Mouse (Mus musculus) bone marrow macrophage, adult 2 months (primary cell): ENCODE data around the gene Slc16a1. TPM values are rescaled to one million over a fixed set of nuclear protein-coding genes. Genes with fewer than 3 reads are reported as not detected.
A peak's percentile ranks its signal among the peaks of the same experiment; 100 is the strongest.

ENCODE experiments used
- H3K27ac ChIP-seq: 2 replicates; pipeline ENCODE4 v1.5.1; 2012; ENCODE audit warnings: low read depth, low read length; ENCODE audit not compliant: insufficient read depth
- H3K4me1 ChIP-seq: 2 replicates; pipeline ENCODE4 v1.6.1; 2012; ENCODE audit warnings: low read length; ENCODE audit not compliant: control insufficient read depth, insufficient read depth
- H3K4me3 ChIP-seq: 2 replicates; pipeline ENCODE4 v1.5.1; 2012; ENCODE audit warnings: mild to moderate bottlenecking, low read length, moderate library complexity; ENCODE audit not compliant: insufficient read depth
- CTCF ChIP-seq: IDR thresholded peaks from 2 replicates; pipeline ENCODE4 v1.5.1; 2012; ENCODE audit warnings: low read depth, mild to moderate bottlenecking, low read length, moderate library complexity
- POLR2A ChIP-seq: IDR thresholded peaks from 2 replicates; pipeline ENCODE4 v1.6.1; 2012; ENCODE audit warnings: mild to moderate bottlenecking, low read depth, low read length, borderline replicate concordance
- polyA plus RNA-seq: library from polyadenylated mRNA; stranded (reverse); fragments of >200 nt; gene quantifications from 2 replicates; pipeline ENCODE4 v1.2.4, GENCODE M21; 2012; ENCODE audit not compliant: missing spikeins, insufficient read depth, insufficient read length

Gene Slc16a1
- polyA plus RNA-seq, result 2.9 and 3.5 TPM in 2 replicates

DNA sequence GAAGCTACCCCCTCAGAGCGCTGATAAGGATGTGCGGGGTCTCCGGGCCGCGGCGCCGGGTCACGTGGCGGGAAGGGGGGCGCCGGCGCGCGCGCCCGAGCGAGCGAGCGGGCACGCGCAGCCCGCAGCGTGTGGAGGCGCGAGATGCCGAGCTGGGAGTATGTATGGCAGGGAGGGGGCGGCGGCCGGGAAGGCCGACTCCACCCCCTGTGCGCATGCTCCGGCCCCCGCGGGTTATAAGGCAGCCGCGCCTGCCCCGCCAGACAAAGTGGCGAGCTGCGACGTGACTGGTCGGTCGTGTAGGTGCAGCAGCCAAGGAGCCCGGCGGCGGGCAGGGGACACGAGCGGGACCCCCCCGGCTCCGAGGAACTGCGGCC is at the start of gene Slc16a1:
TSS of gene Slc16a1 (plus strand) at position 266 of the 377 bp plus-strand sequence.
- peak within 1 kb of the TSS; percentile 83 for H3K27ac ChIP-seq
- H3K4me1 ChIP-seq, result peaks cover 15% of the 10 kb centered on the region
- H3K4me3 ChIP-seq, result peak within 1 kb of the TSS; percentile 90
- TF ChIP-seq POLR2A, result no peak; the same call in 1 of the 2 replicates
- no peak for TF ChIP-seq CTCF

DNA sequence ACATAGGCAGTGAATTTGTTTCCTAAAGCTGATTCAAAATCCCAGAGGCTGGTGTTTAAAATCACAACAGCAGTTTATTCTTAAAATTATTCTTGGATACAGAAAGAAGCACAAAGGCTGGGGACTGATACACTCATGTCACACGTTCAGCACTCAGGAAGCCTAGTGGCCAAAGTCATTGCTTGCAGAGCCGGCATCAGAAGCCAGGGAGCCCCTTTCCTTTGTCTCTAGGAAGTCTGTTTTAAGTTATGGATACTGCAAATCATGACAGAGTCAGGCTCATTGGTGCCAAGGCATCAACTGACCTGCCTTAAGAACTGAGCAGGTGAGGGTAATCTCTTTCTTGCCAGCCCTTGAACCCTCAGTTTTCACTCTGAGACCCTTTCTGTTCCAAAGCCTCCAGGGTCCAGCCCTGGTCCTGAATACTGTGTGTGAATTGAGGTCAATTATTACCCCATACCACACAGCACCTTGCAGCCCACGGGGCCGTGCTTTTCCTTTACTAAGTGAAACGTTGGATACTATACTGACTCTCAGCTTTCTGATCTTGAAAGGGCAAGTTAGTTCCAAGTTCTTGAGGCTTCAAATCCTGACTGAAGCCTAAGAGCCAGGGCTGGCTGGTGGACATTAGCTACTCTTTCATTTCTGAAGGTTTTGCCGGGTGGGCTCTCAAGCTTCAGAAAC is 41.9 kb upstream of the Slc16a1 start:
- Histone ChIP-seq H3K4me3 (no peak overlapping the region), H3K4me1 (no peaks in the 10 kb centered on the region), H3K27ac (no peak overlapping the region)
- TF ChIP-seq POLR2A (no peak), CTCF (no peak)

DNA sequence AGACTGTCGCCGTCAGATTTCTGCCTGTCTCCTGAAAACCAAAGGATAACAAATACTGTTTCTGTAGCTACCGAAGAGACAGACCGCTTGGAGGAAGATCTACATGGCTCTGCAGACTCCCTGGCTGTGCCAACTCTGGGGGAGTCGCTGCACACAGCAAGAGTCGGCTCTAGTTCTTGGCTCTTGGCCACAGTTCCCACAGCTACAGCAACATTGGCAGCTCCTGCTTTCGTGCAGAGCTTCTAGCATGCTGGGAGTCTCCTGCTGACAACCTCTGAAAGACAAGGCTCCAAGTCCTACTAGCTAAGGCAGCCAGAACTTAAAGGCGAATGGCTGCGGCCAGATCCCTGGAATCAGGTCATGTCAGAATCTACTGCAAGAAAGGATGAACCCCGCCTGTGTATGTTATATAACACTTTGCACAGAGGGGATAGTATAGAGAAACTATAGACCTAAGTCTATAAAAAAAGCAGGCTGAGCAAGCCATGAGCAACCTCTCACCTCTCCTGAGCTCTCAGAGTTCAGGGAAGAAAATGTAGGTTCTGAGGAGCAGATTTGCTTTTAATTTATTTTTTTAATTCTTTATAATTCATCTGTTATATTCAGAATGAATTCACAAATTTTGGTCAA is 41.2 kb upstream of the Slc16a1 start:
- no peak overlapping the region for H3K27ac ChIP-seq
- no peak for TF ChIP-seq POLR2A
- no peak for TF ChIP-seq CTCF
- H3K4me3 ChIP-seq, result no peak overlapping the region
- no peaks in the 10 kb centered on the region for H3K4me1 ChIP-seq

DNA sequence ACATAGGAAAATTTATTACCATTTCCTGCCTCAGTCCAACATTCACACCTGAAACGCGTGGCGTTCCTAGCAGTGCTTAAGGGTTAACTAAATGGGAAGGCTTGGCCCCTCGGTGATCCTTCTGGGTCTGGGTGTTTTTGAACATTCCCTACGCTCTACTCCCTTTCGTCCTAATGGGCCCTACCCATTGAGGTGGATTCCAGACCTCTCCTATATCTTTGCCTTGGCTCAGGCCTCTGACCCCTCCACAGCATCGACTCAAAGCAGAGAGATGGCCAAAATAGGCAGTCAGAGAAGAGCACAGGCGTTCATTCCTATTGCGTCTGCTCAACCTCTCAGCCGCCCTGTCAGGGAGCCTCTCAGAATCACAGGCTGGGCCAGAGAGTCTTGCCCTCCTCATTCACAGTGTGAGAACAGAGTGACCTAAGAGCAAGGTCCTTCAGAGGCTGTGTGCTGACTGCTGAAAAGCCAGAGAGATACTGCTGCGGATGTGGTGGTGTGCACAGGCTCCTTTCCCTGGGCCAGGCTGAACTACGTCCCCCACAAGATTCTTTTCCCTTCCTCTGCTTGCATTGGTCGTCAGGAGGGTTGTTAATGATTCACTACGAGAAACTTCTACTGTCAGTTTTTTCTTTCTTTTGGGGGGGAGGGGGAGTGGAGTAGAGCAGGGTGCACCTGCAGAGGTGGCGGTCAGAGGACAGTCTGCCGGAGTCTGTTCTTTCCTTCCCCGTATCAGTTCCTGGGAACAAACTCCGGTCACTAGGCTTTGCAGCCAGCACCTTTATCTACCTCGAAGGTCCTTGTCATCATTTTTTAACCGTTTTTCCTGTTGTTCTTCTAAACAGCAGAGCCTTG is 38.9 kb upstream of the Slc16a1 start:
- Histone ChIP-seq H3K4me1 (no peaks in the 10 kb centered on the region), H3K27ac (no peak overlapping the region), H3K4me3 (no peak overlapping the region)
- TF ChIP-seq POLR2A, result no peak
- no peak for TF ChIP-seq CTCF

DNA sequence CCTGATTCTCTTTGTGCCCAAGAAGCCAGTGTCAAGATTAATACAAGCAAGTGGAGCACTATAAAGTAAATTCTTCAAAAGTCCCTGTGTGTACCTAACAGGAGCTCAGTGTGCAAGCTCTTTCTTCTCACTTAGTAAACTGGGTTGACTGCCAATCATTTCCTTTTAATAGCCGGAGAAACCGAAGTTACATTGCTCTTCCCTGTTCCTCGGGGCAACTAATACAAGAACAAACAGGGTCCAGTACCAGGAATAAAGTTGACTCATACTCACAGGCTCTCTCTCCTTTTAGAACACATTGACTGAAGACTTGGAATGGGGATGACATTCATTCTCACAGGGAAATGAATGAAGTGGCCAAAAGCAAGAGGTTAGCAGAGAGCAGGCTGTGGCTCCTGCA is 37.8 kb upstream of the Slc16a1 start:
- Histone ChIP-seq H3K27ac (no peak overlapping the region), H3K4me1 (no peaks in the 10 kb centered on the region), H3K4me3 (no peak overlapping the region)
- no peak for TF ChIP-seq CTCF
- TF ChIP-seq POLR2A, result no peak

DNA sequence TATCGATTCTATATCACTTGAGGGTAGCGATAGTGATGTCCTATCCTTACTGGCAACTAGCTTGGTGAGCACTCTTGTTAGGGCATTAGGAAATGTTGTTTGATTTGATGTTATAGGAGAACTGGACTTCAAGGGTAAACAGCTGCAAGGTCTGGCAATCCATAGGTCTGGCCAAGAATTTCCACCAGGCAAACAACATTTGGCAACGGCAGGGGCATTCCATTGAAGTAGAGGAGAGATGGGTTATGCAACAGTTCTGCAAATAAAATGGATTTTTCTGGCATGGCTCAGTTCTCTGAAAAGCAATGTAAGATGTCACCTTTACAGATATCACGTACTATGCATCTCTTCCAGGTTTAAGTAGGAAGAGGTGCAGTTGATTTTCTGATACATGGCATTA is 36.8 kb upstream of the Slc16a1 start:
- no peak overlapping the region for H3K27ac ChIP-seq

DNA sequence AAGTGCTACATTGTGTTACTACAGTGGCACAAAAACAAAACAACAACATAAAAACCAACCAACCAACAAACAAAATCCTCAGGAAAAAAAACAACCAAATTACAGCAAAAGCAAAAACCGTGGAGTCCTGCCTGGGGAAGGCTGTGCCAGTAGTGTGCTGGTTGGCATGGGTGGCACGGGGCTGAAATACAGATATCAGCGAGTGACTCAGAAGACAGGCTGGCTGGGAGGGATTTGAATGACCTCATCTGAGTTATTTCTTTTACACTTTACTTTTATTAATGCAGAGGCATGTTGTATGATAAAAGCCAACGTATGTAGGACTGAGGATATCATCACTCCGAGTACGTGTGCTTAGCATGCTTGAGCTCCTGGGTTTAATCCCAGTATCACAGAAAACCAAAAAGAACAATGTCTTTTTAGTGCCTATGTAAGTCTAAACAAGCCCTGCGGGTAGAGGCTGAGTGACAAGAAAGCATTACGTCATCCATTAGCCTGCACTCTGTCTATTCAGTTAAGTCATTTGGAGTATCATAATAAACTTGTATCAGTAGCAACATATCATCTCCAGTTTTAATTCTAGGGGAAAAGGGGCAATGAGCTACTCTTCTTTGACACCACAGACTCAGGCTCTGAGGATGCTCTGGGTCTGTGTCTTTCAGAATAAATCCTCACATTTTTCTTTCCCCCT is 28.6 kb upstream of the Slc16a1 start:
- no peak for TF ChIP-seq POLR2A
- TF ChIP-seq CTCF, result no peak
- Histone ChIP-seq H3K27ac (no peak overlapping the region), H3K4me1 (no peaks in the 10 kb centered on the region), H3K4me3 (no peak overlapping the region)

More for the DNA sequence above, 36.8 kb upstream of the Slc16a1 start:
- TF ChIP-seq CTCF, result no peak
- Histone ChIP-seq H3K4me1 (no peaks in the 10 kb centered on the region), H3K4me3 (no peak overlapping the region)

DNA sequence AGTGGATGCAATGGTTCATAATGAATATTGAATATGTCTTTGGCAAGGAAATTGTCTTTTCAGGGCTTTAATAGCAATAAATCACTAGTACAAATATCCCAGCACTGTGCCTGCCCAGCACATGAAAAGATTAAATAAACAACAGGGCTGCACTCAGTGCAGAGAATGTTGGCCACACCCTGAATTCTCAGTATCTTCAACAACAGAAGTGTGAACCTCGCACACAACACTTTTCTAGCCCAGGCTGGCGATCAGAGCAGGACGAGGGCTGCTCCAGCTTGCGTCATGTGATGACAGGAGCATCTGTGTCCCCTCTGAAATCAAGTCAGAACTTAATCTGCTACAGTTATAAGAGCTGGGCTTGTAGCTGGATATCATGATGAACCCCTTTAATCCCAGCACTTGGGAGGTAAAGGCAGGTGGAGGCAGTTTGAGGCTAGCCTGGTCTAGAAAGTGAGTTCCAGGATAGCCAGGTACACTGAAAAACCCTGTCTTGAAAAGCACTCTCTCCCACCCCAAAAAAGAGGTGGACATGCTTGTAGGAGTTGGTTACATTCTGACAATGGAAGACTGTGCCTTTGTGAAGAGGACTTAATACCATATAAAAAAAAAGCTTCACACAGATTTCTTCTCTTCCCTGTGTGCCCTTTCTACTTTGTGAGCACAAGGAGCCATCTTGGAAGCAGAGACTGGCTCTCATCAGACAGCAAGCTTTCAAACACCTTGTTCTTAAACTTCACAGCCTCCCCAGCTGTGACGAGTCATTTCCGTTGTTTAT is 27.8 kb upstream of the Slc16a1 start:
- no peaks in the 10 kb centered on the region for H3K4me1 ChIP-seq
- no peak overlapping the region for H3K4me3 ChIP-seq
- no peak overlapping the region for H3K27ac ChIP-seq
- TF ChIP-seq POLR2A (no peak), CTCF (no peak)

DNA sequence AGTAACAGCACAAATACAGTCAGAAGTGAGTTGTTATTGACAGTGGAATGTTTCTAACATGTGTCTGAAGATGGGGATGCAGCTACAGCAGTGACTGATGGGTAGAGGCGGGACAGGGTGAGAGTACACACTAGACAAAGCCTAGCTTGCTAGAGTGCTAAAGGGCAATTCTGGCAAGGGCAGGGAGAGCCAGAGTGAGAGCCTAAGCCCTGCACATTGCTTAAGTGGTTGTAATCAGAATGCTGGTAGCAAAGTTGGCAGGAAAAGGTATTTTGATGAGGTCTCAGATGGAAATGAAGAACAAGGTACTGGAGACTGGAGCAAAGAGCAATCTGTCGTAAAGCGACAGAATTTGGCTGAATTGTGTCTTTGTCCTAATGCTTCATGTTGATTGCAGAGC is 26.5 kb upstream of the Slc16a1 start:
- TF ChIP-seq POLR2A (no peak), CTCF (no peak)
- Histone ChIP-seq H3K4me3 (no peak overlapping the region), H3K4me1 (no peaks in the 10 kb centered on the region), H3K27ac (no peak overlapping the region)
